Mouse (Mus musculus) intestine, embryonic 14.5 days (tissue): Measurements from ENCODE around the gene Dmgdh. TPM values are rescaled to one million over a fixed set of nuclear protein-coding genes. Genes with fewer than 3 reads are reported as not detected.

Experiments
- ATAC-seq: fragments of 200-750 bp; cut with Nextera tagmentation; replicated peaks from 2 replicates; pipeline ENCODE4 v1.8.0; 2017; ENCODE audit warnings: low read depth, moderate number of reproducible peaks, moderate TSS enrichment, moderate library complexity; ENCODE audit not compliant: low FRiP score, low TSS enrichment
- DNase-seq: peaks from one replicate; pipeline ENCODE4 v3.0.0-alpha.2; 2018; ENCODE audit warnings: low spot score
- H3K27ac ChIP-seq: fragments of 300-500 bp; sonication (generic); 2 replicates; pipeline ENCODE4 v1.5.1; 2014; ENCODE audit warnings: low read depth, mild to moderate bottlenecking, control low read depth
- H3K27me3 ChIP-seq: fragments of 300-500 bp; sonication (generic); replicated peaks from 2 replicates; pipeline ENCODE4 v1.6.1; 2014; ENCODE audit warnings: low read length, control low read depth; ENCODE audit not compliant: control insufficient read depth, insufficient read depth
- H3K36me3 ChIP-seq: fragments of 300-500 bp; sonication (generic); 2 replicates; pipeline ENCODE4 v1.6.1; 2014; ENCODE audit warnings: low read length, control low read depth; ENCODE audit not compliant: control insufficient read depth, insufficient read depth
- H3K4me1 ChIP-seq: fragments of 300-500 bp; sonication (generic); replicated peaks from 2 replicates; pipeline ENCODE4 v1.6.1; 2014; ENCODE audit warnings: low read length, control low read depth, mixed read lengths; ENCODE audit not compliant: control insufficient read depth, insufficient read depth
- H3K4me2 ChIP-seq: fragments of 300-500 bp; sonication (generic); 2 replicates; pipeline ENCODE4 v1.6.1; 2014; ENCODE audit warnings: low read length
- H3K4me3 ChIP-seq: fragments of 300-500 bp; sonication (generic); 2 replicates; pipeline ENCODE4 v1.5.1; 2014; ENCODE audit warnings: low read depth, low read length, control low read depth, mixed read lengths
- H3K9ac ChIP-seq: fragments of 300-500 bp; sonication (generic); 2 replicates; pipeline ENCODE4 v1.6.1; 2014; ENCODE audit warnings: mild to moderate bottlenecking, low read length
- H3K9me3 ChIP-seq: fragments of 300-500 bp; sonication (generic); 2 replicates; pipeline ENCODE4 v1.6.1; 2016; ENCODE audit warnings: low read length, control low read depth; ENCODE audit not compliant: control insufficient read depth
- WGBS: fragments of 180-500 bp; shearing (Covaris S2); extraction: QIAGEN DNeasy Blood & Tissue Kit; methylation state at CpG from one replicate; pipeline ENCODE4 v1.1.7; 2014; 5-methylcytosine and 5-hydroxymethylcytosine counted together
- polyA plus RNA-seq: library from polyadenylated mRNA; unstranded; fragments of >200 nt; fragmentation: Nextera tagmentation; extraction: Ambion mirVana; gene quantifications from 2 replicates; pipeline ENCODE4 v1.2.1, GENCODE M21; 2014

Gene Dmgdh
- polyA plus RNA-seq, 1 experiment from 2014 or later = 0.11 TPM

- Histone ChIP-seq H3K27me3 (no peaks in the 10 kb centered on the region), H3K36me3 (no peaks in the 10 kb centered on the region), H3K4me2 (no peak overlapping the region)
These were observed 15.3 kb downstream of the Dmgdh start for GRCm38 (mm10) chr13:93689566-93689965.

GRCm38 (mm10) chr13:93690821-93691220, 16.6 kb downstream of the Dmgdh start:
- Histone ChIP-seq H3K4me3 (no peak overlapping the region), H3K36me3 (no peaks in the 10 kb centered on the region), H3K4me2 (no peak overlapping the region), H3K9ac (no peak overlapping the region), H3K9me3 (no peaks in the 10 kb centered on the region), H3K27me3 (no peaks in the 10 kb centered on the region), H3K27ac (no peak overlapping the region), H3K4me1 (no peaks in the 10 kb centered on the region)
- DNase-seq (no peak), ATAC-seq (no peak)
- 97% methylated on average over 1 of the region's 1 CpGs for WGBS

More at GRCm38 (mm10) chr13:93689566-93689965, 15.3 kb downstream of the Dmgdh start:
- Histone ChIP-seq H3K4me3 (no peak overlapping the region), H3K4me1 (no peaks in the 10 kb centered on the region), H3K27ac (no peak overlapping the region), H3K9me3 (no peaks in the 10 kb centered on the region), H3K9ac (no peak overlapping the region)
- ATAC-seq = no peak
- WGBS = 99% methylated on average over 3 of the region's 3 CpGs
- no peak for DNase-seq

- ATAC-seq = no peak
- DNase-seq = no peak
- 78% methylated on average over 6 of the region's 6 CpGs for WGBS
These were observed 24.6 kb downstream of the Dmgdh start for GRCm38 (mm10) chr13:93698866-93699265.

GRCm38 (mm10) chr13:93705697-93706096, 31.5 kb downstream of the Dmgdh start:
- Histone ChIP-seq H3K27ac (no peak overlapping the region), H3K4me2 (no peak overlapping the region), H3K4me1 (no peaks in the 10 kb centered on the region), H3K9me3 (no peaks in the 10 kb centered on the region), H3K4me3 (no peak overlapping the region), H3K9ac (no peak overlapping the region), H3K27me3 (no peaks in the 10 kb centered on the region), H3K36me3 (no peaks in the 10 kb centered on the region)
- WGBS = 81% methylated on average over 4 of the region's 4 CpGs
- no peak for ATAC-seq
- DNase-seq = no peak

More at GRCm38 (mm10) chr13:93698866-93699265, 24.6 kb downstream of the Dmgdh start:
- H3K27ac ChIP-seq = no peak overlapping the region
- H3K9ac ChIP-seq = no peak overlapping the region
- H3K27me3 ChIP-seq = no peaks in the 10 kb centered on the region
- no peak overlapping the region for H3K4me2 ChIP-seq
- no peaks in the 10 kb centered on the region for H3K36me3 ChIP-seq
- no peaks in the 10 kb centered on the region for H3K9me3 ChIP-seq
- H3K4me3 ChIP-seq = no peak overlapping the region
- no peaks in the 10 kb centered on the region for H3K4me1 ChIP-seq

GRCm38 (mm10) chr13:93707271-93707670, 33.0 kb downstream of the Dmgdh start:
- WGBS = 72% methylated on average over 4 of the region's 4 CpGs
- DNase-seq (no peak), ATAC-seq (no peak)
- Histone ChIP-seq H3K4me3 (no peak overlapping the region), H3K4me1 (no peaks in the 10 kb centered on the region), H3K4me2 (no peak overlapping the region), H3K36me3 (no peaks in the 10 kb centered on the region), H3K9ac (no peak overlapping the region), H3K9me3 (no peaks in the 10 kb centered on the region), H3K27me3 (no peaks in the 10 kb centered on the region), H3K27ac (no peak overlapping the region)

GRCm38 (mm10) chr13:93710325-93710724, 36.1 kb downstream of the Dmgdh start:
- DNase-seq = no peak
- no peaks in the 10 kb centered on the region for H3K4me1 ChIP-seq
- H3K4me2 ChIP-seq = no peak overlapping the region
- H3K27ac ChIP-seq = no peak overlapping the region
- 82% methylated on average over 4 of the region's 4 CpGs for WGBS
- no peaks in the 10 kb centered on the region for H3K9me3 ChIP-seq
- no peaks in the 10 kb centered on the region for H3K36me3 ChIP-seq
- no peak for ATAC-seq
- no peak overlapping the region for H3K9ac ChIP-seq
- no peaks in the 10 kb centered on the region for H3K27me3 ChIP-seq
- no peak overlapping the region for H3K4me3 ChIP-seq

GRCm38 (mm10) chr13:93711226-93711625, 37.0 kb downstream of the Dmgdh start:
- DNase-seq (no peak), ATAC-seq (no peak)
- H3K4me1 ChIP-seq = no peaks in the 10 kb centered on the region
- no peaks in the 10 kb centered on the region for H3K36me3 ChIP-seq
- no peak overlapping the region for H3K4me2 ChIP-seq
- H3K9ac ChIP-seq = no peak overlapping the region
- H3K27ac ChIP-seq = no peak overlapping the region
- WGBS = 85% methylated on average over 4 of the region's 4 CpGs
- no peak overlapping the region for H3K4me3 ChIP-seq
- H3K9me3 ChIP-seq = no peaks in the 10 kb centered on the region
- H3K27me3 ChIP-seq = no peaks in the 10 kb centered on the region

GRCm38 (mm10) chr13:93712362-93712761, 38.1 kb downstream of the Dmgdh start:
- H3K4me3 ChIP-seq = no peak overlapping the region
- no peaks in the 10 kb centered on the region for H3K9me3 ChIP-seq
- no peaks in the 10 kb centered on the region for H3K27me3 ChIP-seq
- H3K4me1 ChIP-seq = no peaks in the 10 kb centered on the region
- DNase-seq (no peak), ATAC-seq (no peak)
- WGBS = 92% methylated on average over 4 of the region's 4 CpGs
- H3K9ac ChIP-seq = no peak overlapping the region
- H3K27ac ChIP-seq = no peak overlapping the region
- H3K36me3 ChIP-seq = no peaks in the 10 kb centered on the region
- no peak overlapping the region for H3K4me2 ChIP-seq

GRCm38 (mm10) chr13:93713826-93714225, 39.6 kb downstream of the Dmgdh start:
- Histone ChIP-seq H3K9me3 (no peaks in the 10 kb centered on the region), H3K36me3 (no peaks in the 10 kb centered on the region), H3K27me3 (no peaks in the 10 kb centered on the region), H3K27ac (no peak overlapping the region), H3K4me3 (no peak overlapping the region), H3K9ac (no peak overlapping the region), H3K4me1 (0 out of 2 replicates have a peak, but pooled peaks cover 3% of the 10 kb centered on the region), H3K4me2 (no peak overlapping the region)
- no peak for ATAC-seq
- no peak for DNase-seq
- WGBS = 90% methylated on average over 3 of the region's 3 CpGs
